Mouse (Mus musculus) bone marrow macrophage, adult 2 months (primary cell): Measurements from ENCODE around the gene Olfr960. TPM values are rescaled to one million over a fixed set of nuclear protein-coding genes. Genes with fewer than 3 reads are reported as not detected.
A peak's percentile ranks its signal among the peaks of the same experiment; 100 is the strongest.

Source experiments
- H3K27ac ChIP-seq: 2 replicates; pipeline ENCODE4 v1.5.1; 2012; ENCODE audit warnings: low read depth, low read length; ENCODE audit not compliant: insufficient read depth
- H3K4me1 ChIP-seq: 2 replicates; pipeline ENCODE4 v1.6.1; 2012; ENCODE audit warnings: low read length; ENCODE audit not compliant: control insufficient read depth, insufficient read depth
- H3K4me3 ChIP-seq: 2 replicates; pipeline ENCODE4 v1.5.1; 2012; ENCODE audit warnings: mild to moderate bottlenecking, low read length, moderate library complexity; ENCODE audit not compliant: insufficient read depth
- CTCF ChIP-seq: IDR thresholded peaks from 2 replicates; pipeline ENCODE4 v1.5.1; 2012; ENCODE audit warnings: low read depth, mild to moderate bottlenecking, low read length, moderate library complexity
- POLR2A ChIP-seq: IDR thresholded peaks from 2 replicates; pipeline ENCODE4 v1.6.1; 2012; ENCODE audit warnings: mild to moderate bottlenecking, low read depth, low read length, borderline replicate concordance
- polyA plus RNA-seq: library from polyadenylated mRNA; stranded (reverse); fragments of >200 nt; gene quantifications from 2 replicates; pipeline ENCODE4 v1.2.4, GENCODE M21; 2012; ENCODE audit not compliant: missing spikeins, insufficient read depth, insufficient read length

Olfr960 gene
- not detected in 2 replicates for polyA plus RNA-seq

GRCm38 (mm10) chr9:39621073-39621472, at the start of gene Olfr960:
Gene Olfr960 (plus strand): TSS chr9:39621373.
- no peak within 1 kb of the TSS for H3K4me3 ChIP-seq
- no peaks in the 10 kb centered on the region for H3K4me1 ChIP-seq
- TF ChIP-seq POLR2A (no peak), CTCF (no peak)
- H3K27ac ChIP-seq = no peak within 1 kb of the TSS

DNA sequence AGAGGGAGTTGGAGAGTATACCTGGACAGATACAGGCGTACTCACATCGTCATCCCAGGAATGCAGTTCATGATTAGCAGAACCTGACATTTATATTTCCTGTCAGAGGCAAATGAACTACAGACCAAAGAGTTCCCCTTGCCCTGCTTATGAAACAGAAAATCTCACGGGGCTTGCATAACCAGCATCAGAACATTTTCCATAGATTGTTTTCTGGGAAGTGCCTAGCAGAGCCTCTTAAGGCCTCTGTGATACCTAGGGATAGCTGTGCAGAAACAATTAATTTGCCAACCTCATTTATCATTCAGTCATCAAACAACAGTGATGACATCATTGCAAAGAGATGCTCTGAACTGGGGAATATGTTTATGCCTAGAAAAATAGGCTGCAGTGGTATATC, 45.7 kb upstream of the Olfr960 start, which contains the start of gene Olfr959:
TSS of gene Olfr959 (minus strand) at position 101 of the 400 bp plus-strand sequence.
- no peak for TF ChIP-seq CTCF
- TF ChIP-seq POLR2A = no peak
- Histone ChIP-seq H3K4me1 (no peaks in the 10 kb centered on the region), H3K27ac (no peak within 1 kb of the TSS), H3K4me3 (no peak within 1 kb of the TSS)

GRCm38 (mm10) chr9:39577050-39577449, 44.1 kb upstream of the Olfr960 start:
- TF ChIP-seq POLR2A (no peak), CTCF (no peak)
- H3K4me3 ChIP-seq = no peak overlapping the region
- no peak overlapping the region for H3K27ac ChIP-seq
- no peaks in the 10 kb centered on the region for H3K4me1 ChIP-seq

DNA sequence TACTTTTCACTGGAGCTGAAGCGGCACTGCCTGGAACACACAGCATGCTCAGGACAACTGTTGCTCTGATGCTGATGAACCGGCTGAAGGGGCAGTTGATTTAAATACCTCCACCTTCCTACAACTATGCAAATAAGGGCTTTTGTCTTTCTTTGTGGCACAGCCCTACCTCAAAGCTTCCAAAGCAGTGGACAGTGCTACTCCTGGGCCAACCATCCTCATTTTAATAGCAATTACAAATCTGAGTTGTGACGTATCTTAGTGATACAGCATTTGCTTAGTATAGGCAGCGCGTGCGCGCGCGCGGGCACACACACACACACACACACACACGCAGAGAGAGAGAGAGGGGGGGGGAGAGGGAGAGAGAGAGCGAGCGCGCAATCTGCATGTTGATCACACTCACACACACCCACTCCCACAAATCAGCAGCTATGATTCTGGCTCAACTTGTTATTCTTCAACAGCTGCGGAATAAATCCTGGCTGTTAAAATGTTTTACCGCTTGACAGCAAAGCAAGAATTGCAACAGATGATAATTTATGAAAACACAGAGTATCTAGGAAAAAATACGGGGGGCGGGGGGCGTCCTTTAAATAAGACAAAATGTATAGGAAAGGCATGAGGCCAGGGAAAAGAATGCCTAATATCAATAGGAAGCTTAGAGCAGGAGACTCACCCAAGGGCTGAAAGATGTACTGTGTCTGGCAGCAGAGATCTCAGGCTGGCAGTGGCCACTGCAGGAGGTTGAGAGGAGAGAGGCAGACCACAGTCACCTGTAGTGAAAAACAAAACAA, 18.4 kb upstream of the Olfr960 start:
- no peak overlapping the region for H3K27ac ChIP-seq
- TF ChIP-seq CTCF = no peak
- no peak for TF ChIP-seq POLR2A
- H3K4me3 ChIP-seq = peak overlapping the region; percentile 16; the same call in 1 of the 2 replicates
- H3K4me1 ChIP-seq = peaks cover 8% of the 10 kb centered on the region

GRCm38 (mm10) chr9:39603333-39603845, 17.8 kb upstream of the Olfr960 start:
- Histone ChIP-seq H3K4me1 (peaks cover 8% of the 10 kb centered on the region), H3K4me3 (peak overlapping the region; percentile 11; the same call in 1 of the 2 replicates), H3K27ac (no peak overlapping the region)
- TF ChIP-seq POLR2A (no peak), CTCF (no peak)

GRCm38 (mm10) chr9:39603999-39604453, 17.1 kb upstream of the Olfr960 start, which contains the start of gene AW551984:
Gene AW551984 (minus strand): TSS chr9:39604403.
- TF ChIP-seq POLR2A (no peak), CTCF (no peak)
- no peak within 1 kb of the TSS for H3K27ac ChIP-seq
- peak within 1 kb of the TSS; percentile 46 for H3K4me3 ChIP-seq

DNA sequence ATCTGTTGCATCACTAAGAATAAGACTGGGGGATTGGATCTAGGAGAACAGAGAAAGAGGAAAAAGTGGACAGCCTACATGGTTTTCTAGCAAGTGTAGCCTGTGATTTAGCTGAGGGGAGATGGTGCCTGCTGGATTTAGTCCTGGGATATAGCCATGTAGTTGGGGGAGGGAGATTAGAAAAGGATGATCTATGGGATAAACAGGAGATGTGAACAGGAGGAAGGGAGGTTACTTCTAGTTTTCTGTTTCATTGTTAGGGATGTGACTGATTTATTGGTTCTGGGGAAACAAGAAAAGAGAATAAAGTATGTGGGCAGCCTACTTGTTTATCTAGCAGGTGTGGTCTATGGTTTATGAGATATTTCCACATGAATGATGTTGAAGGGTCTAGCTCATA, 12.7 kb upstream of the Olfr960 start:
- Histone ChIP-seq H3K4me3 (no peak overlapping the region), H3K27ac (no peak overlapping the region), H3K4me1 (peaks cover 5% of the 10 kb centered on the region)
- TF ChIP-seq POLR2A (no peak), CTCF (no peak)

More at GRCm38 (mm10) chr9:39603999-39604453, 17.1 kb upstream of the Olfr960 start, which contains the start of gene AW551984:
- H3K4me1 ChIP-seq = peaks cover 8% of the 10 kb centered on the region

DNA sequence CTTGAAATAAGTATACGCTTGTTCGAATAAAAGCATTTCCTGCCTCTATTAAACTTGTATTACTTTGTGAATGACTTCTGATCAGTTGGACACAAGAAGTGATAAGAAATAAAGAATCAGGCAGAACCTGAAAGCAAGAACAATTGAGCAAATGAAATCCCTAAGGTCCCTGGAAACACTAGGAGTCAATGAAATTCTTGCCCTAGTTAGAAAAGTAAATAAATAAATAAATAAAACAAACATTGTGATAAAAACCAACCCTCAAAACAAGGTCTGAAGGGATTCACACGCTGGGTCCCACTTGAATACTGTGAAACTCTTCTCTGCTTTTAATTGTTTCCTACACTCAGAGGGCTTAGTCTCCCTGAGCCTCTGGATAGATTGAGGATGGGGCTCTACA, 10.8 kb upstream of the Olfr960 start, which contains the start of gene Olfr148:
TSS of gene Olfr148 (plus strand) at position 301 of the 400 bp plus-strand sequence.
- H3K27ac ChIP-seq = no peak within 1 kb of the TSS
- no peaks in the 10 kb centered on the region for H3K4me1 ChIP-seq
- H3K4me3 ChIP-seq = no peak within 1 kb of the TSS
- no peak for TF ChIP-seq POLR2A
- no peak for TF ChIP-seq CTCF

DNA sequence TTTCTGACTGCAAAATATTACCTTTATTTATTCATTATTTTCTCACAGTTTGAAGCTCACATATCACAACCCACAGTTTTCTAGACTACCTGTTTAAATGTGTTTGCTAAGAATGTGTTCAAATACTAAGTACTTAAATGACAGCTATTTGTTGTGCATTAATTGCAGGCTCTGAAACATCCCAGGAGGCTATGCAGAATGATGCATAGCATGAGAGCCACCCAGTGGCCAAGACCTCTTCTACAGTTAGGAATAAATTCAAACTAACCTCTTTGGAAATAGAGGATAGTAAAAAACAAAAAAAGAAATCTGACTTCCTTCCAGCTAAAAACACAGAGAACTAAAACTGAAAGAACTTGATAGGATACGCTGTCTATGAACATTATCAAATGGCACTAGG, 9.2 kb upstream of the Olfr960 start:
- H3K4me3 ChIP-seq = no peak overlapping the region
- TF ChIP-seq CTCF = no peak
- no peak for TF ChIP-seq POLR2A
- no peak overlapping the region for H3K27ac ChIP-seq
- no peaks in the 10 kb centered on the region for H3K4me1 ChIP-seq

DNA sequence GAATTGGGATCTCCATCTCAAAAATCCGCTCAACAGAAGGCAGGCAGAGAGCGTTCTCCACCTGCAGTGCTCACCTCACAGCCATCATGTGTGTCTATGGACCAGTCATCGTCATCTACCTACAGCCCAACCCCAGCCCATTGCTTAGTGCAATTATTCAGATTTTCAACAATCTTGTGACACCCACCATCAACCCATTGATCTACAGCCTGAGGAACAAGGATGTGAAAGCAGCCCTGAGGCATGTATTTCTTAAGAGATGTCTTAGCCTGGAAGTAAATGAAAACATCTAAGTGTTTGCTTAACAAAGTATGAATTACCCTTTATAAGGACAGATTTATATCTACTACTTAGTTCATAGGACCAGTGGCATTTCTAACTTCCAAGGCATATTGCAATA, 2.6 kb downstream of the Olfr960 start:
- no peak for TF ChIP-seq CTCF
- no peak for TF ChIP-seq POLR2A
- Histone ChIP-seq H3K4me1 (peaks cover 4% of the 10 kb centered on the region), H3K4me3 (no peak overlapping the region), H3K27ac (no peak overlapping the region)
